Mouse (Mus musculus): ENCODE measurements around the gene Tspan10. TPM values are rescaled to one million over a fixed set of nuclear protein-coding genes. Genes with fewer than 3 reads are reported as not detected.

Tspan10 gene
- total RNA-seq, 1 experiment from 2014 or later, result not detected

DNA sequence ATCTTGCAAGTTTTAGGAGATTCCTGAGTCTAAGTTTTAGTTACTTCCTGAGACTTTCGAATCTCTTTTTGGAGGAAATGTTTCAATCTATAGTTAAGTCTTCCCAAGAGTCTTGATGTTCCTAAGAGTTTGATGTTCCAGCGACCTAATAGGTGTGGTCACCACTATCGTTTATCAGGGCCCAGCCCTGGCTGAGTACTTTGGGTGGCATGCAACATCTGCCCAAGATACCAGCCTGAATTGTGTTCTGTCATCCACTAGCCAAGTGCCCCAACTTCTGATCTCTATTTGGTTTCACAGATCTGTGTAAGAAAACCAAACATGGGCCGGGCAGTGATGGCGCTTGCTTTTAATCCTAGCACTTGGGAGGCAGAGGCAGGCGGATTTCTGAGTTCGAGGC, 13.0 kb downstream of the Tspan10 start:
- DNase-seq, result no peak

DNA sequence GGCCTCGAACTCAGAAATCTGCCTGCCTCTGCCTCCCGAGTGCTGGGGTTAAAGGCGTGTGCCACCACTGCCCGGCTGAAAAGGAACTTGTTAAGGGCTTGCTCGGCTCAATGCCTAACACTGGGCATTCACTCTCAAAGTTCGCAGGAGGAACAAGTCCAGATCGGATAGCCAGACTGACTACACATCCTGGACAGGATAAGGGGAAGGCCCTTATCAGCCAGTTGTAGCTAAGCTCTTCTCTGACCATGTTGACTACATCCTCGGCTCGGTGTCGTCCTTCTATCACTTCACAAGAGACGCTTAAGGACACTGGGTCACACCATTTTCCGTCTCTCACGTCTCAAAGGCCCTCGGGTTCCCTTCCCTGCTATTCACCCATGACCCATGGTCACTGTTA, 14.9 kb downstream of the Tspan10 start:
- DNase-seq, result no peak

DNA sequence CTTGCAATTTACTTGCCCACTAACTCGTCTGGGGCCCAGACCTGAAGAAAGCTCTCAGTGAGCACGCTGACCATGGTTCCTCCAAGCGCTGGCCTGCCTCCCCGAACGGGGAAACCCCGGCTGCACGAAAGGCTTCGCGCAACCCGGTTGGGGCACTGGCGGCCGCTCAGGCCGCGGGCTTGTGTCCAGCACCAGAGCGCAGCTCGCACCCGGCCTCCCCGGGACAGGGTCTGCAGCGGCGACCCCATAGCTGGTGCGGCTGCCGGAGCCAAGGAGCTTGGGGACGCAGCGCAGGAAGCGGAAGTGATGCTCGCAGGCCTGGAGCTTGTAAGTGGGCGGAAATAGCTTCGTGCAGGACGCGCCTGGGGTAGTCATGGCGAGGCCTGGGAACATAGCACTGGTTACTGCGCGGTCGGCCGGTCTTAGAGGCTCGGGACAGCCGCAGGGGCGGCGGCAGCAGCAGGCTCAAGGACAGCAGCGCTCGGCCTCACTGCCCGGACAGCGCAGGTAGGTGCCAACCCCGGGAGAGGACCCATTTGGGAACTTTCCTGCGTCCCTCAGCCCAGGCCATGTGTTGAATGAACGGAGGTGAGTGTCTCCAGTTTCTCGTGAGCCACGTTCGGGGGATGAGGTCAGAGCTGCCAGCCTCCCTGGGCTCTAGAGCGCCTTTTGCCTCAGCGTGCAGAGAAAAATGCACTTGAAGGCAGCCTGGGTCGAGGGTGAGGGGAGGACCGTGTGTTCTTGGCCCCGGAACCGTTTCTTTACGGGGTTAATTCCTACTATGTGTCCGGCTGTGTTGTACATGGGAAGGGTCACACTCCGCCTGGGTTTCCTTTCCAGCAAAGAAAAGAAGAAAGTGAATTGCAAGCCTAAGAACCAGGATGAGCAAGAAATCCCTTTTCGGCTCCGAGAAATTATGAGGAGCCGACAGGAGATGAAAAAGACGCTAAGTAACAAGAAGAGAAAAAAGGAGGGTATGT, 15.6 kb downstream of the Tspan10 start, which contains the start of the genes Oxld1 and Ccdc137:
Gene Oxld1 (minus strand): TSS at position 297 of the 980 bp plus-strand sequence.
Gene Ccdc137 (plus strand): TSS at position 344 of the 980 bp plus-strand sequence.
- DNase-seq, result peak; percentile 76

GRCm38 (mm10) chr11:120458847-120459597, 16.6 kb downstream of the Tspan10 start:
- DNase-seq, result no peak

DNA sequence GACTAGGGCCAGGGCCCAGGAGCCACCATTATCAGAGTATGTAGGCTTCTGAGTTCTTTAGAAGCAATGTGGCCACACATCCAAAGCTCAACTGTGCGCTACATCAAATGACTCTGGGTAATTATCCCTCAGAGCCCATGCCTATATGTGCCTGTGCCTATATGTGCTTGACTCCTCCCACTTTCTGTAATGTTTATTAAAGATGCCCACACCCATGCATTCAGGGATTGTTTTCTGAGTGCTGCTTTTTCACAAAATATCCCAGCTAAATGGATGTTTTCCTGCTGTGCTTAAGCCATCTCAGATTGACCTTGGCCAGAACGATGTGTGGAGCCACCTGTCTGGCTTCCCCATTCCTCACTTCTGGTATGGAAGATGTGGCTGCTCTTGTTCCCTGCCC, 21.1 kb downstream of the Tspan10 start:
- DNase-seq, result no peak

DNA sequence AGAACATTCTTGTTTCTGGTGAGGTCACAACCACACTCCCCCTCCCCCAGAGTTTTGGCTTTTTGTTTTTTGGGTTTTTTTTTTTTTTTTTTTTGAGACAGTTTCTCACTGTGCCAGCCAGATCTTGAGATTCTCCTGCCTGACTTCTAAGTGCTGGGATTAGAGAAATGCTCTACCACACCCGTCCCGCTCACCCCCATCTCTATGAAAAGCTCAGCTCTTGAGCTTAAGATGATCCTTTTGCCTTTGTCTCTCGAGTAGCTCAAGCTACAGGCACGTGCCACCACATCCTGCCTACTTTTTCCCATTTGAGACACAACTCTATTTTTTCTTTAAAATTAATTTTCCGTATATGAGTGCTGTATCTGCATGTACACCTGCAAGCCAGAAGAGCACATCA, 21.9 kb downstream of the Tspan10 start:
- no peak for DNase-seq

GRCm38 (mm10) chr11:120465521-120465920, 23.1 kb downstream of the Tspan10 start:
- DNase-seq, result no peak

GRCm38 (mm10) chr11:120467051-120467735, 24.7 kb downstream of the Tspan10 start, which contains the start of gene Arl16:
Gene Arl16 (minus strand): TSS chr11:120467607.
- peak; percentile 94 for DNase-seq

DNA sequence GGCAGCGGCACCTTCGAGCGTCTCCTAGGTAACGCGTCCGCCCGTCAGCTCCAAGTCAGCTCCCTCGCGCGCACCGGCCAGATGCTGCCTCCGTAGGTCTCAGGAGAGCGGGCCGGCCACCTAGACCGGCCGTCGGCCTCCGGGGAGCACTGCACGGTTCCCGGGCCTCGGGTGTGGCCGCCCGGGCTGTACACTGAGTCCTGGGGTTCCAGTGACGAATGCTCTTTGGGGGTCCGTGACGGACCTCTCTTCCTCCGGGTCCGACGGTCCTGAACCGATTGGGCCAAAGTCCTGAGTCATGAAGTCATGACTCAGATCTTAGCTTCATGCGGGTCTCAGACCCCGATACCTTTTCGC, 25.3 kb downstream of the Tspan10 start:
- DNase-seq, result no peak

- DNase-seq, result no peak
These were observed 29.6 kb downstream of the Tspan10 start for GRCm38 (mm10) chr11:120472052-120472451.

- no peak for DNase-seq
These were observed 41.0 kb downstream of the Tspan10 start for GRCm38 (mm10) chr11:120483448-120483934.

DNA sequence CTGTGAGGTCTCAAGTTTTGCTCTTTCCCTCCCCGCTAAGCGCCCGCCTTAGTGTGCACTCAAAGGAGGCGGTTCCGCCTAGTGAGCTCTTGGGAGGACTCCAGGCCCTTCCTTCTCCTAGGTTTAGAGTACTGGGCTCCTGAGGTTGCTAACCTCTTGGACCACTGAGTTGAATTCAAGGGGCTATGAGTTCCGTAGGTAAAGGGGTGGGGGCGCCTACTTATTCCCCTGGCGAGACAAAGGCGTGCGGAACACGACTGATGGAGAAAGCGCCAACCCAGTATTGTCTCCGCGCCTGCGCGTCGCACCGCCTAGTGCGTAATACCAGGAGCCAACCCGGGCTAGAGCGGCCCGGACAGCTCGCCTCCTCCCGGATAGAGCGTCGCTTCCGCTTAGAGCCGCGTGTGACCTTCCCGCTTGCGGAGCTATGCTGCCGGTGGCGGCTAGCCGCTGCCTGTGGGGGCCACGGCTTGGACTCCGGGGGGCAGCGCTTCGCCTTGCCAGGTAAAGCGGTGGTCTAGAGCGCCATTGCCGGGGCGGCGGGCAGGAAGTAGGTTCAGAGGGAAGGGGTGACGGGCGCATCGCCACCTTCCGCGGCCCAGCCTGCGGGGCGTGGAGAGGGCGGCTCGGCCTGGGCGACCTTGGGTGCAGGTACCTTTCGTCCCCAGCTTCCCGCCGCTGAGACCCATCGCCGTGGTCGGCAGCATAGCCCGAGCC, 42.0 kb downstream of the Tspan10 start, which contains the start of gene Mrpl12:
Gene Mrpl12 (plus strand): TSS at position 349 of the 717 bp plus-strand sequence.
- DNase-seq, result peak; percentile 89

DNA sequence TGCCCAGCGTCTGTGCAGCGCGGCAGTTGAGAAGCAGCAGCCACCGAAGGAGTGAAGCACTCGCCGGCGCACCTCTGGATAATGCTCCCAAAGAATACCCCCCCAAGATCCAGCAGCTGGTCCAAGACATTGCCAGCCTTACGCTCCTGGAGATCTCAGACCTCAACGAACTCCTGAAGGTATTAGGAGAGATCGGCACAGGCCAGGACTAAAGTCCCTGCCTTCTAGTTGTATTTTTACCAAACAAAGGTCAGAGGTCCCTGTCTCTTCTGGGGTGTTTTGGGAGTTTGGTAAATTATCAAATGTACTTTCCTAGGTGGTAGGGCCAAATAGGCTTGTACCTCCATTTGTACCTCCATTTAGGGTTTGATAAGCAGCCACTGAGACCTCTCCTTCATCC, 42.8 kb downstream of the Tspan10 start:
- no peak for DNase-seq

GRCm38 (mm10) chr11:120488516-120488915, 46.1 kb downstream of the Tspan10 start:
- no peak for DNase-seq

- peak; percentile 51 for DNase-seq
These were observed 46.8 kb downstream of the Tspan10 start for GRCm38 (mm10) chr11:120489054-120489761.

- no peak for DNase-seq
These were observed 48.0 kb downstream of the Tspan10 start for GRCm38 (mm10) chr11:120490291-120491046.

DNA sequence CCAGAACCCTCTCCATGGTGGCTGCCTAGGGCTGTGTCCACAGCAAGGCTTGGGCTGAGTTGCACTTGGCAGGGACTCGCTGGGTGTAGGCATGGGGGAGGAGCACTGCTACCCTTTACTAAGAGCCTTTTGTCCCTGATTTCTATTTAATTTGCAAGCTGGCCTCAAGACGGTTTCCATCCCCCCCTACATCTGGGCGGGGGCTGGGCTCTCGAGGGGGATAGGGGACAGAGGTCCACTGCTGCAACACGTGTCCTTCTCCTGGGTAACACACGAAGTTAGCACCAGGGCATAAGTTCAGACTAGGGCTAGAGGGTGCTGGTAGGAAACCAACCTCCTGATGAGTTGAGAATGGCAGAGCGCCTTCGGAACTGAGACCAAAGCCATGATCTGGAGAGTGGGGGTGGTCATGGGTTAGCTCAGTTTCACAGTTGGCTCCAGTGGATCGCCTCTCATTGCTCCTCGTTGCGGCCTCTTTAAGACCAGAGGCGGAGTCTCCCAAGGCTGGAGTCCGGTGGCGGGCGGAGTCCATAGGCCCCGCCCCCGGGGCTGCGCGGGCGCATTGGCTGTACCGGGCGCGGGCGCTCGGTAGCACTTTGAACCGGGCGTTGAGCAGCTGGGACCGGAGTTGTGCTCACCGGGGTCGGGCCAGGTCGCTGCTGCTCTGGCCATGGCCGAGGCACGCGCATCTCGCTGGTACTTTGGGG, 49.0 kb downstream of the Tspan10 start, which contains the start of gene Slc25a10:
Gene Slc25a10 (plus strand): TSS at position 524 of the 707 bp plus-strand sequence.
- peak; percentile 90 for DNase-seq

GRCm38 (mm10) chr11:120492024-120492877, 49.8 kb downstream of the Tspan10 start:
- DNase-seq, result peak; percentile 43

All from adrenal gland, postnatal 25 days (tissue).